Mouse (Mus musculus) embryonic facial prominence, embryonic 11.5 days (tissue): Measurements from ENCODE around the gene Igf1. TPM values are rescaled to one million over a fixed set of nuclear protein-coding genes. Genes with fewer than 3 reads are reported as not detected.

ENCODE experiments used
- ATAC-seq: fragments of 200-750 bp; cut with Nextera tagmentation; replicated peaks from 2 replicates; pipeline ENCODE4 v1.8.0; 2017; ENCODE audit warnings: low read depth; ENCODE audit not compliant: insufficient number of reproducible peaks, low FRiP score, low TSS enrichment
- DNase-seq: peaks from one replicate; pipeline ENCODE4 v3.0.0-alpha.2; 2015; ENCODE audit warnings: low spot score
- H3K27ac ChIP-seq: fragments of 300-500 bp; sonication (generic); replicated peaks from 2 replicates; pipeline ENCODE4 v1.5.1; 2014; ENCODE audit warnings: mild to moderate bottlenecking, low read depth, low read length, control low read depth
- H3K27me3 ChIP-seq: fragments of 300-500 bp; sonication (generic); 2 replicates; pipeline ENCODE4 v1.6.1; 2014; ENCODE audit warnings: mild to moderate bottlenecking, low read length, moderate library complexity, mixed read lengths; ENCODE audit not compliant: control insufficient read depth, insufficient read depth
- H3K36me3 ChIP-seq: fragments of 300-500 bp; sonication (generic); replicated peaks from 2 replicates; pipeline ENCODE4 v1.6.1; 2014; ENCODE audit warnings: low read depth, mild to moderate bottlenecking, low read length, moderate library complexity, mixed read lengths; ENCODE audit not compliant: control insufficient read depth, insufficient read depth
- H3K4me1 ChIP-seq: fragments of 300-500 bp; sonication (generic); 2 replicates; pipeline ENCODE4 v1.6.1; 2014; ENCODE audit warnings: low read length, mixed read lengths; ENCODE audit not compliant: control insufficient read depth, insufficient read depth
- H3K4me2 ChIP-seq: fragments of 300-500 bp; sonication (generic); 2 replicates; pipeline ENCODE4 v1.6.1; 2014; ENCODE audit warnings: low read depth, mild to moderate bottlenecking, control low read depth, low read length, moderate library complexity
- H3K4me3 ChIP-seq: fragments of 300-500 bp; sonication (generic); 2 replicates; pipeline ENCODE4 v1.5.1; 2014; ENCODE audit warnings: low read depth, low read length, control low read depth
- H3K9ac ChIP-seq: fragments of 300-500 bp; sonication (generic); replicated peaks from 2 replicates; pipeline ENCODE4 v1.6.1; 2014; ENCODE audit warnings: mild to moderate bottlenecking, control low read depth, low read length
- H3K9me3 ChIP-seq: fragments of 300-500 bp; sonication (generic); replicated peaks from 2 replicates; pipeline ENCODE4 v1.6.1; 2016; ENCODE audit warnings: mild to moderate bottlenecking, low read length, inconsistent platforms, mixed read lengths; ENCODE audit not compliant: control insufficient read depth
- WGBS: fragments of 180-500 bp; shearing (Covaris S2); extraction: QIAGEN DNeasy Blood & Tissue Kit; methylation state at CpG from one replicate; pipeline ENCODE4 v1.1.7; 2014; 5-methylcytosine and 5-hydroxymethylcytosine counted together
- polyA plus RNA-seq: library from polyadenylated mRNA; unstranded; fragments of >200 nt; fragmentation: Nextera tagmentation; extraction: Ambion mirVana; gene quantifications from 2 replicates; pipeline ENCODE4 v1.2.1, GENCODE M21; 2014

Gene Igf1
- 66.3 and 67.8 TPM in 2 replicates for polyA plus RNA-seq

GRCm38 (mm10) chr10:87858013-87858806 is at the start of gene Igf1:
Igf1 (plus strand) TSS chr10:87858265.
- ATAC-seq (0 out of 2 replicates have a peak, but pooled peaks have one; percentile 20), DNase-seq (no peak)
- WGBS = 27% methylated on average over 5 of the region's 5 CpGs
- Histone ChIP-seq H3K4me2 (peak within 1 kb of the TSS; percentile 69), H3K9me3 (no peaks in the 10 kb centered on the region), H3K27me3 (no peaks in the 10 kb centered on the region), H3K9ac (peak within 1 kb of the TSS; percentile 76; the same call in 1 of the 2 replicates), H3K4me1 (peaks cover 22% of the 10 kb centered on the region), H3K27ac (peak within 1 kb of the TSS; percentile 28), H3K36me3 (no peaks in the 10 kb centered on the region), H3K4me3 (peak within 1 kb of the TSS; percentile 54)

- H3K27ac ChIP-seq = peak overlapping the region; percentile 78
- ATAC-seq = peak; percentile 82
- H3K36me3 ChIP-seq = no peaks in the 10 kb centered on the region
Observed at GRCm38 (mm10) chr10:87812157-87813072, 45.6 kb upstream of the Igf1 start.

GRCm38 (mm10) chr10:87813073-87813590 is 44.9 kb upstream of the Igf1 start:
- H3K27ac ChIP-seq = peak overlapping the region; percentile 78
- H3K9me3 ChIP-seq = no peaks in the 10 kb centered on the region
- 14% methylated on average over 3 of the region's 3 CpGs for WGBS
- no peak overlapping the region for H3K9ac ChIP-seq
- no peak overlapping the region for H3K4me3 ChIP-seq
- H3K4me2 ChIP-seq = peak overlapping the region; percentile 38
- no peaks in the 10 kb centered on the region for H3K27me3 ChIP-seq
- H3K36me3 ChIP-seq = no peaks in the 10 kb centered on the region
- ATAC-seq (peak; percentile 12; the same call in 1 of the 2 replicates), DNase-seq (peak; percentile 51)
- no peaks in the 10 kb centered on the region; the same call in 1 of the 2 replicates for H3K4me1 ChIP-seq

More at GRCm38 (mm10) chr10:87812157-87813072, 45.6 kb upstream of the Igf1 start:
- no peaks in the 10 kb centered on the region for H3K9me3 ChIP-seq
- DNase-seq = peak; percentile 89
- no peaks in the 10 kb centered on the region; the same call in 1 of the 2 replicates for H3K4me1 ChIP-seq
- peak overlapping the region; percentile 38 for H3K4me2 ChIP-seq
- H3K9ac ChIP-seq = peak overlapping the region; percentile 36; the same call in 1 of the 2 replicates
- H3K27me3 ChIP-seq = no peaks in the 10 kb centered on the region
- no peak overlapping the region for H3K4me3 ChIP-seq
- WGBS = 8% methylated on average over 8 of the region's 8 CpGs

GRCm38 (mm10) chr10:87816861-87817260 is 41.2 kb upstream of the Igf1 start:
- ATAC-seq = no peak
- no peak for DNase-seq
- no peaks in the 10 kb centered on the region; the same call in 1 of the 2 replicates for H3K4me1 ChIP-seq
- no peaks in the 10 kb centered on the region for H3K36me3 ChIP-seq
- H3K27ac ChIP-seq = no peak overlapping the region
- no peaks in the 10 kb centered on the region for H3K9me3 ChIP-seq
- WGBS = 85% methylated on average over 4 of the region's 4 CpGs
- no peak overlapping the region for H3K9ac ChIP-seq
- H3K27me3 ChIP-seq = no peaks in the 10 kb centered on the region
- no peak overlapping the region for H3K4me3 ChIP-seq
- no peak overlapping the region for H3K4me2 ChIP-seq

- no peak overlapping the region for H3K27ac ChIP-seq
Observed at GRCm38 (mm10) chr10:87817786-87818185, 40.3 kb upstream of the Igf1 start.

GRCm38 (mm10) chr10:87821906-87822305 is 36.2 kb upstream of the Igf1 start:
- WGBS = 78% methylated on average over 10 of the region's 10 CpGs
- H3K4me2 ChIP-seq = no peak overlapping the region
- no peak for DNase-seq
- no peak for ATAC-seq
- no peak overlapping the region for H3K9ac ChIP-seq
- H3K36me3 ChIP-seq = no peaks in the 10 kb centered on the region
- H3K27me3 ChIP-seq = no peaks in the 10 kb centered on the region
- H3K9me3 ChIP-seq = no peaks in the 10 kb centered on the region
- H3K4me1 ChIP-seq = no peaks in the 10 kb centered on the region
- H3K27ac ChIP-seq = no peak overlapping the region
- H3K4me3 ChIP-seq = no peak overlapping the region

More at GRCm38 (mm10) chr10:87817786-87818185, 40.3 kb upstream of the Igf1 start:
- Histone ChIP-seq H3K4me3 (no peak overlapping the region), H3K9me3 (no peaks in the 10 kb centered on the region), H3K9ac (no peak overlapping the region), H3K4me2 (no peak overlapping the region), H3K27me3 (no peaks in the 10 kb centered on the region), H3K36me3 (no peaks in the 10 kb centered on the region), H3K4me1 (no peaks in the 10 kb centered on the region; the same call in 1 of the 2 replicates)
- no peak for DNase-seq
- 84% methylated on average over 7 of the region's 7 CpGs for WGBS
- no peak for ATAC-seq

GRCm38 (mm10) chr10:87830012-87830411 is 28.1 kb upstream of the Igf1 start:
- Histone ChIP-seq H3K9ac (no peak overlapping the region), H3K27ac (no peak overlapping the region), H3K4me1 (no peaks in the 10 kb centered on the region), H3K4me2 (no peak overlapping the region), H3K36me3 (no peaks in the 10 kb centered on the region), H3K27me3 (no peaks in the 10 kb centered on the region), H3K4me3 (no peak overlapping the region), H3K9me3 (no peaks in the 10 kb centered on the region)
- WGBS = 96% methylated on average over 2 of the region's 2 CpGs
- no peak for ATAC-seq
- no peak for DNase-seq
